Mouse (Mus musculus): ENCODE results near the gene Csnk2b.

Gene Csnk2b

DNA sequence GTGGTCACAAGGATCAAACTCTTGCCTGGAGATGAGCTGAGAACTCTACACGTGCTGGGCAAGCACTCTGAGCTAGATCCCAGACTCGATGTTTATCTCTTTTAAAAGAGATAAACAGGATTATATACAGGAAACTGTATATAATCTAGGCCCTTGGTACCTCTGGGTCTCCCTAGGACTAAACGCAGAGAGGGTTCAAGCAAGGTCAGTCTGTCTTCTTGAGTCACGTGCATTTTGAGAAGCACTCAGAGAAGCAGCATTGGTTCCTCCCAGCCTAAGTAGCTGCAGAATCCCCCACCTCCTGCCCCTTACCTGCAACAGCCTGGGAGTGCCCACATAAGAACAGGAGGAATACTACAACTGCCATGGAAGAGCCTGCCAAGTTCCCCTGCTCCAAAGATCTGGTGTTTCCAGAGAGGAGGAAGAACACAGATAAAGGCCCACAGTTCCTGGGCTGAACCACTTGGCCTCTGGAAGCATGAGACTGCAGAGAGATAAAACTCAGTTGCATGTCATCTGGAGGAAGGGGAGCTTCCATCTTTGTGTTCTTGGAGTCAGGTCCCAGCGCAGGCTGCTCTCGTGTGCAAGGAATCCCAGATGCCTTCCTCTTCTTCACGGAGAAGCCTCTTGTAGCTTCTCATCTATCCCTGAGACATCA, 36.5 kb downstream of the Csnk2b start, which contains the start of gene Ly6g6f:
Ly6g6f (minus strand) TSS at position 403 of the 658 bp plus-strand sequence.
- DNase-seq (ENCODE audit: low spot score), result no peak

- no peak for DNase-seq (ENCODE audit: low spot score)
Observed at GRCm38 (mm10) chr17:35083929-35084497, 37.8 kb downstream of the Csnk2b start.

GRCm38 (mm10) chr17:35082841-35083576, 38.8 kb downstream of the Csnk2b start:
- no peak for DNase-seq (ENCODE audit: low spot score)

- no peak for DNase-seq (ENCODE audit: low spot score)
Observed at GRCm38 (mm10) chr17:35080710-35081109, 41.1 kb downstream of the Csnk2b start.

DNA sequence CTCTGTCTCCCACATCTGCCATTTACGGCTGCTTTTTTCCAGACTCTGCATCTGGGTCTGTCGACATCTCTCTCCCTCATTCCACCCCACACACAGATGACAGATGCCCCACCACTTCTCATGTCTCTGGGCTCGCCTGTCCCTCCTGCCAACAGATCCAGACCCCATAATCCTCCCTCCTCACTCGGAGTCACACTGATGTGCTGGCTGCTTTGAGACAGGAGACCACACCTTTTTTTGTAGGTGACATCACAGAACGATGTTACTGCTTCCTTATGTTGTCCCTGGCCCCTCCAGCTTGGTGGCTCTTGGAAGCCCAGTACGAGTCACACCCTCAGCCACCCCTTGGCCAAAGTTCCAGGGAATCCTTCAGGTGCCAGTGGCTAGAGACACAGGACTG, 41.6 kb downstream of the Csnk2b start:
- DNase-seq (ENCODE audit: low spot score), result no peak

GRCm38 (mm10) chr17:35079778-35080177, 42.1 kb downstream of the Csnk2b start:
- peak; percentile 38 for DNase-seq (ENCODE audit: low spot score)

DNA sequence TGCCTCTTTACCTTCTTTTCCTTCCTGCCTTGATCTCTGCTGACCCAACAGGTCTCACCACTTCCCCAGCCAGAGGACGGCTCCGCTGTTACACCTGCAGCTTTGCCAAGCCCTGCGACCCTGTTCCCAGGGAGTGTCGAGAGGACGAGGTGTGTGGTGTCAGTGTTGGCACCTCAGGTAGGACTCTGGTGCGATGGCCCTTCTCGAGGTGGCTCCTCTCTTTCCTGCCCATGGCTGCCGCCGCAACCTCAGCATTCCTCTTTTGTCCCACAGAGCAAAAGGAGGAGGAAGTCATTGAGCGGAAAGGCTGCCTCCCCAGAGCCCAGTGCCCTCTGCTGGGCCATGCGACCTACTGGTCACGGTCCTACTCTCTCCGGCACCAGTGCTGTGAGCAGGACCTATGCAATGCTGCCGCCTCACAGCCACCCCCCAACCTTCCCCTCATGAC, 44.0 kb downstream of the Csnk2b start, which contains the start of gene Ly6g6d:
Ly6g6d (minus strand) TSS at position 280 of the 448 bp plus-strand sequence.
- DNase-seq (ENCODE audit: low spot score), result peak; percentile 32

GRCm38 (mm10) chr17:35077285-35077684, 44.6 kb downstream of the Csnk2b start:
- DNase-seq (ENCODE audit: low spot score), result no peak

DNA sequence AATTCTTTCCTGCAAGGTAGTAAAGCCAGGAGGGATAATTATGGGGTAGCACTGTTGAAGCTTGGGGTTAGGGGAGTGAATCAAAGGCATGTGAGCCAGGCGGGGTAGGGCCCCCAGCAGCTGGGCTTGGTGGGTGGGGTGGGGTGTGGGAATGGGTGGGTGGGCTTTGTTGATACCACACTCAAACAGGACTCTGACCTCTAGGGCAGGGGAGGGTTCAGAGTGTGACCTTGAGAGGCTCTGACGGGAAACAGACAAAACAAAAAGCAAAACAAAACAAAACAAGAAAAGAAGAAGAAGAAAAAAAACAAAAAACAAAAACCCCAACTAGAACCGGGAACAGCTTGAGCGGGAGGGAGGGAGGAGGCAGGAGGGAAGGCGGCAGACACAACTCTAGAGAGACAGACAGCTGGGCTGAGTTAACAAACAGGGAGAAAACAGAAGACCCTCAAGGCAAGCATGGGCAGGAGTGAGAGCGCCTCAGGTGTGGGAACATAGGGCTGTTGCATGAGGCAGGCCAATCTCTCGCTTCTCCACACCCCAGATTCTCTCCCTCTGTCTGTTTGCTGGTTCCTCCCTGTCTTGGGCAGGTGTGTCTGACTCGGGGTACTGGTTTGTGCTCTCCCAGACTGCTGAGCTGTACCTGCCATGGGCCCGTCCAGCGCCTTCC, 45.2 kb downstream of the Csnk2b start, which contains the start of gene Ly6g6e:
Ly6g6e (plus strand) TSS at position 396 of the 670 bp plus-strand sequence.
- DNase-seq (ENCODE audit: low spot score), result no peak

GRCm38 (mm10) chr17:35074097-35074496, 47.8 kb downstream of the Csnk2b start:
- DNase-seq (ENCODE audit: low spot score), result no peak

DNA sequence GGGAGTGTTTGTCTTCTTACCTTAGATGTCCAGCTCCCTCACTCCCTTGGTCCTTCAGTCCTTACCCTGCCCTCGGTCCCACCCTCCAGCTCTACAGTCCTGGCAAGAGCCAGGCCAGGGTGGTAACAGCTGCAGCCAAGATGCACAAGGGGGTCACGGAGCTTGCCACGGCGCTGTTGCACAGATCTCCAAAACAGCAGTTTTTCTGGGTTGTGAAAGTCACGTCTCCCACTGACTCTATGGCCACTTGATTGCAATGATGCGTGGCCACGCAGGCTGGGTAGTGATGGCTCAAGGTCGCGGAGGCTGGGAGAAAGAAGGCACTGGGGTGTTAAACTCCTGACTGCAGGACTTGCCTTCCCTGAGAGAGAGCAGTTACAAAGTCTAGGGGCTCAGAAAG, 50.4 kb downstream of the Csnk2b start:
- no peak for DNase-seq (ENCODE audit: low spot score)

DNA sequence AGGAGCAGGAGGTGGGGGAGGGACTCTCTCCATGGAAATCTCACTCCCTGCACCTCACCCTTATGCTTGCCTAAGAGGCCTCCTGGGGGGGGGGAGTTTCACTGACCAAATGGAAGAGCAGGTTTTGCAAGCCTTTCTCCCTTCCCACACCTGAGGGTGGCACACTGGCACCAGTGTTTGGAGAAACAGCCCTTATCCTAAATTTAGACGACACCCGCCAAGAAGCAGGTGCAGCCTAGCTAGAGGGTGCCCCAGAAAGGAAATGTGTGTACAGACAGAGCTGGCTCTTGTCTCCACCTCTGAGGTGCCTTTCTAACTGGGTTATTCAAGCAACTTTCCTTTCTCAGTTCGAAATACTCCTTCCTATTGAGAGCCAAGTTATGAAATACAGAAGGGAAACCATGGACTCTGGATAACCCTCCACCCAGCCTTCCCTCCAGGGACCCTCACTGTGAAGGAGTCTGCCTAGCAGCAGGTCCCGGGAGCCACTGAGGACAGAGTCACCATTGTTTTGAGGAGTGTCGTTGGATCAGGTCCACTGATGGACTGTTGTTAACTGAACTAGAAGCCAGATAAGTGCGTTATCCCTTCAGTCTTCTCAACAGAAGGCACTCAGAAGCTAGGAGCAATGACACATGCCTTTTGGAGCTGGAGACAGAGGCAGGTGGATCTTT, 51.2 kb downstream of the Csnk2b start:
- no peak for DNase-seq (ENCODE audit: low spot score)

- no peak for DNase-seq (ENCODE audit: low spot score)
Observed at GRCm38 (mm10) chr17:35068213-35068914, 53.5 kb downstream of the Csnk2b start.
